Mouse (Mus musculus): ENCODE measurements around the gene Mrgprg. TPM values are rescaled to one million over a fixed set of nuclear protein-coding genes. Genes with fewer than 3 reads are reported as not detected.

The Mrgprg gene
- polyA plus RNA-seq, 1 experiment from 2014 or later: not detected

DNA sequence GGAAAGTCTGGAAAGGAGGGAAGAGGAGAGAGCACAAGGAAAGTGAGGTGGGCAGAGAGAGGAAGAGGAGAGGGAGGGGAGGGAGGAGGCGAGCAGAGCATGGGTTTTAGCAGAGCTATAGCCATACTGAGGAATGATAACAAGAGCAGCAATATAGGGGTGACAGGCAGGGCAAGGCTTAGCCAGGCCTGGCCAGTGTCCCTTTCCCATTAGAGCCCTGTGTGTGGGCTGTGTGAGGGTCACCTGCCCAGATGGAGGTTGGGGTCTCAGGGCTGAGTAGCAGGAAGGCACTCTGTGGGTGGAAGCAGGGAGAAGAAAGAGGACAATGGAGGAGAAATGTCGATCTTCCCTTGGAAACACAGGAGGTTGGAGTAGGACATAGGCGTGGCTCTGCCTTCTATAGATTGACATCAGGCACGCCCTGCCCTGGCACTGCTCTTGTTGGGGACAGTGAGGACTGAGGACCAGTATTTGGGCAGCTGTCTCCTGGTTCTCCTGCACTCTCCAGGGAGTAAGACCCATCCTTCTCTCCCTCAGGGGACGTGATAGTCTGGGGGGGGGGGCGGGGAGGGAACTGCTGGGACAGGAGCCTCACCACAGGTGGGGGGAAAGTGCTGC, 16.7 kb upstream of the Mrgprg start:
- ATAC-seq (ENCODE audit: low FRiP score) (peak; percentile 67), DNase-seq (ENCODE audit: low spot score) (peak; percentile 32)
- Histone ChIP-seq H3K4me1 (replicated peaks; ENCODE audit: control insufficient read depth, insufficient read depth, low read length) (peaks cover 21% of the 10 kb centered on the region), H3K36me3 (replicated peaks; ENCODE audit: control insufficient read depth, insufficient read depth) (no peaks in the 10 kb centered on the region), H3K4me3 (replicated peaks; ENCODE audit: low read length) (peak overlapping the region; percentile 38), H3K27ac (peak overlapping the region; percentile 20), H3K9ac (peak overlapping the region; percentile 61), H3K9me3 (ENCODE audit: control insufficient read depth, low read length) (no peaks in the 10 kb centered on the region), H3K27me3 (ENCODE audit: control insufficient read depth, insufficient read depth, low read length) (no peaks in the 10 kb centered on the region), H3K4me2 (replicated peaks) (peak overlapping the region; percentile 53)
- WGBS: 10% methylated on average over 5 of the region's 6 CpGs

DNA sequence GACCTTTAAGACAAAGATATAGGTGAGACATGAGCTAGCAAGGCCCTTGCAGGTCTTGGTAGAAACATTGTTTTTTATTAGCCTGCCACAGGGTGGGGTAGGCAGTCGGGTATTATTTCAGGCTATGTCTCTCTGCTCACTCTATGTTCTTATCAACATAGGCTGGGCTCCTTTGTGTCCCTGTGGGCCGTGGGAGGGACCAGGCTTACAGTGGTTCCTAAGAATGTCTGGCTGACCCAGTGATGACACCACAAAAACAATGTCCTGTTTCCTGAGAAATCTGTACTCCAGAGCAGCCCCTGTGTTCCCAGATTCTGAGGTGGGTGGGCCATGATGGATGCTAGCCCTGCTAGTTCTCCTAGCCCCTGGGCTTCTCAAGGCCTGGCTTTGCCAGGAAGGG, 10.6 kb upstream of the Mrgprg start:
- no peaks in the 10 kb centered on the region for H3K36me3 ChIP-seq (replicated peaks; ENCODE audit: control insufficient read depth, insufficient read depth)
- no peak overlapping the region for H3K4me3 ChIP-seq (replicated peaks; ENCODE audit: low read length)
- H3K4me2 ChIP-seq (replicated peaks): no peak overlapping the region
- no peaks in the 10 kb centered on the region for H3K4me1 ChIP-seq (replicated peaks; ENCODE audit: control insufficient read depth, insufficient read depth, low read length)
- WGBS: 78% methylated on average over 2 of the region's 2 CpGs
- no peak overlapping the region for H3K27ac ChIP-seq
- H3K9me3 ChIP-seq (ENCODE audit: control insufficient read depth, low read length): no peaks in the 10 kb centered on the region
- no peaks in the 10 kb centered on the region for H3K27me3 ChIP-seq (ENCODE audit: control insufficient read depth, insufficient read depth, low read length)
- no peak overlapping the region for H3K9ac ChIP-seq
- ATAC-seq (ENCODE audit: low FRiP score): no peak
- no peak for DNase-seq (ENCODE audit: low spot score)

DNA sequence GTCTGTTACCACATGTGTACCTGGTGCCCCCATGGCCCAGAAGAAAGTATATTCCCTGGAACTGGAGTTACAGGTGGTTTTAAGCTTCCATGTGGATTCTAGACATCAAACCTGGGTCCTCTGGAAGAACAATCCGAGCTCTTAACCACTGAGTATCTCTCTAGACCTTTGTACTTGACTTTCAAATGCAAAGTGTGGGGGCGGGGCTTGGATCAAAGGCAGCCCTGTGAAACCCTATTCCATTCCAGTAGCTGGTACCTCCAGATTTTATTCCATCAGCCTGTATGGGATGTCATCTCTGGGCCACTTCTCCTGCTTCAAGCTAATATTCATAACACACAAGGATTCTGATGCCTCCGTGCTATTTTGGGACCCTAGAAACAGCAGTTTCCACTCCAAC, 9.3 kb upstream of the Mrgprg start:
- Histone ChIP-seq H3K27ac (no peak overlapping the region), H3K4me2 (replicated peaks) (no peak overlapping the region), H3K36me3 (replicated peaks; ENCODE audit: control insufficient read depth, insufficient read depth) (no peaks in the 10 kb centered on the region), H3K4me3 (replicated peaks; ENCODE audit: low read length) (no peak overlapping the region), H3K4me1 (replicated peaks; ENCODE audit: control insufficient read depth, insufficient read depth, low read length) (no peaks in the 10 kb centered on the region), H3K9me3 (ENCODE audit: control insufficient read depth, low read length) (no peaks in the 10 kb centered on the region), H3K9ac (no peak overlapping the region), H3K27me3 (ENCODE audit: control insufficient read depth, insufficient read depth, low read length) (no peaks in the 10 kb centered on the region)
- ATAC-seq (ENCODE audit: low FRiP score): no peak
- WGBS: 32% methylated on average over 3 of the region's 3 CpGs
- no peak for DNase-seq (ENCODE audit: low spot score)

DNA sequence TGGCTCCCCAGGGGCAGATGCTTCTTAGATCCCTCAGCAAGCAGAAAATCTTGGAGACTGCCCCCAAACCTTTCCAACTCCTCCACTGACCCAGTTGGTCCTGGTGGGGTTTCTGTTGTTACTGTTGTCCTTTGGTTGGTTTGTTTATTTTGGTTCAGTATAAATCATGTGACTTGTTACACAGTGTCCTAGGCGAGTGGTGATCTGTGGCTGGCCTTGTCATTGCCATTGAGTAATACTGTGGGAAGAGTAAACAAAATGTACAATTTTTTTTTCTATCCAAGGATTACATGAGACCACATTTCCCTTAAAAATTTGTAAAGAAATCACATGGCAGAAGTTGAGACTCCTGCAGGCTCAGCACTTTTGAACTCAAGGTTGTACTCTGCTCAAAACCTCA, 2.7 kb upstream of the Mrgprg start:
- no peaks in the 10 kb centered on the region for H3K4me1 ChIP-seq (replicated peaks; ENCODE audit: control insufficient read depth, insufficient read depth, low read length)
- no peak overlapping the region for H3K27ac ChIP-seq
- WGBS: 61% methylated on average over 1 of the region's 1 CpGs
- no peak overlapping the region for H3K9ac ChIP-seq
- H3K36me3 ChIP-seq (replicated peaks; ENCODE audit: control insufficient read depth, insufficient read depth): no peaks in the 10 kb centered on the region
- H3K4me2 ChIP-seq (replicated peaks): no peak overlapping the region
- DNase-seq (ENCODE audit: low spot score) (no peak), ATAC-seq (ENCODE audit: low FRiP score) (no peak)
- H3K4me3 ChIP-seq (replicated peaks; ENCODE audit: low read length): no peak overlapping the region
- H3K27me3 ChIP-seq (ENCODE audit: control insufficient read depth, insufficient read depth, low read length): no peaks in the 10 kb centered on the region
- no peaks in the 10 kb centered on the region for H3K9me3 ChIP-seq (ENCODE audit: control insufficient read depth, low read length)

DNA sequence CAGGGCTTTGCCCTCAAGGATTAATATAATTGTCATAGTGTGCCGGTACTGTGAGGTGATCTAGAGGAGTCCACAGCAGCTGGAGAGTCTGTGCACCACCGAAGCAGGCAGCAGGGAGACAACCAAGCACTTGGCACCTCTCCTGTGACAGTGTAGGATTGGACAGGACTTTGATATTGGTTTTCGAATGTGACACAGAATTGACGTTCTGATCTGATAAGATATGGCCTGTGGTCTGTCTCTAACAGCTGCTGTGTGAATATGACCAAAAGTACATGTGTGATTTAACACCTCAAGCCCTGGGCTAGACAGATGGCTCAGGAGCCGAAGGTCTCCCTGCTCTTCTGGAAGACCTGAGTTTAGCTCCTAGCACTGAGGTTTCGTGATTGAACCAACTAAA, 1.5 kb upstream of the Mrgprg start:
- H3K27me3 ChIP-seq (ENCODE audit: control insufficient read depth, insufficient read depth, low read length): no peaks in the 10 kb centered on the region
- no peaks in the 10 kb centered on the region for H3K9me3 ChIP-seq (ENCODE audit: control insufficient read depth, low read length)
- H3K36me3 ChIP-seq (replicated peaks; ENCODE audit: control insufficient read depth, insufficient read depth): no peaks in the 10 kb centered on the region
- WGBS: 84% methylated on average over 6 of the region's 6 CpGs
- ATAC-seq (ENCODE audit: low FRiP score): no peak
- no peak for DNase-seq (ENCODE audit: low spot score)
- H3K27ac ChIP-seq: no peak overlapping the region
- H3K4me3 ChIP-seq (replicated peaks; ENCODE audit: low read length): no peak overlapping the region
- no peaks in the 10 kb centered on the region for H3K4me1 ChIP-seq (replicated peaks; ENCODE audit: control insufficient read depth, insufficient read depth, low read length)
- no peak overlapping the region for H3K4me2 ChIP-seq (replicated peaks)
- no peak overlapping the region for H3K9ac ChIP-seq

DNA sequence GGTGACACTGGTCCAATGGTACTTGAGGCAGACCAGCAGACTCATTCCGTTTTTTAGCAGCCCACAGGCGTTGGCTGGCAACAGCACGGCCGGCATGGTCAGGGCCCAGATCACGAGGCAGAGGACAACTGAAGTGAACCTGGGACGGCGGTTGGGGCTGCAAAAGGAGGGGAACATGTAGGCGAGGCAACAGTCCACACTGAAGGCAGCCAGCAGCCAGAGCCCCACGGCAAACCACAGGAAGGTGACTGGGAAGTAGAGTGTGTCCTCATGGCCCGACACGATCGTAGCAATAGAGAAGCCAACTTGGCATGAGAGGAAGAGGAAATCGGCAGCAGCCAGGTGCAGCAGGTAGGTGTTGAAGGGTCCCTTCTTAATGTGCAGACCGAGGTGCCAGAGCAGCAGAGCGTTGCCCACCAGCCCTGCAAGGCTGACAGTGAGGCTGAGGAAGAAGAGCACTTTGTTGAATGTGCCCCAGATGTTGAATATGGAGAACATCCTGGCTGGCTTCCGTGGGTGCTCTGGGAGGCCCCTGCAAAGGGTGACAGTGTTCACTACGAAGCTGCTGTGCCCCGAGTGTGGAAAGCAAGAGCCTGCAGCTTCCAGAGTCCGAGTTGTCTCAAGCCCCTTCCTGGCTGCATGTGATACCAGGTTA, 1.8 kb downstream of the Mrgprg start:
- H3K4me1 ChIP-seq (replicated peaks; ENCODE audit: control insufficient read depth, insufficient read depth, low read length): no peaks in the 10 kb centered on the region
- H3K27me3 ChIP-seq (ENCODE audit: control insufficient read depth, insufficient read depth, low read length): no peaks in the 10 kb centered on the region
- no peaks in the 10 kb centered on the region for H3K36me3 ChIP-seq (replicated peaks; ENCODE audit: control insufficient read depth, insufficient read depth)
- no peak overlapping the region for H3K4me2 ChIP-seq (replicated peaks)
- no peaks in the 10 kb centered on the region for H3K9me3 ChIP-seq (ENCODE audit: control insufficient read depth, low read length)
- no peak overlapping the region for H3K27ac ChIP-seq
- DNase-seq (ENCODE audit: low spot score) (no peak), ATAC-seq (ENCODE audit: low FRiP score) (no peak)
- 79% methylated on average over 19 of the region's 19 CpGs for WGBS
- no peak overlapping the region for H3K9ac ChIP-seq
- no peak overlapping the region for H3K4me3 ChIP-seq (replicated peaks; ENCODE audit: low read length)

DNA sequence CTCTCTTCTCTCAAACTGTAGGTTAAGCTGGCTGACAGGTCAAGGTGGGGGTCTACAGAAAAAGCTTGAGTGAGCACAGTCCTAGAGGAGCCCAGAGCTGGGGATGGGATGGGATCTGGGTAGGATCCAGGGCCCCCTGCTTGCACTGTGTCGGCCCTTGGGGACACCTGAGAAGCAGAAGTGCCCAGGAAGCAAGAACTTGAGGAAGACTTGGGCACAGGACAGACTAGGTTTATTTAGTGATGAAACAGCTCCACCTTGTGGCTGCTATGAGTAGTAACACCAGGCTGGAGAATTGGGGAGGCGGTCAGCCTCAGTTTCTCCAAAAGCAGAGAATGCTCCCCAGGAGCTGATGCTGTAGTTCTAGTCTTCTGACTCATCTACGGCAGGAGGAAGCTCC, 3.0 kb downstream of the Mrgprg start:
- Histone ChIP-seq H3K27ac (no peak overlapping the region), H3K4me3 (replicated peaks; ENCODE audit: low read length) (no peak overlapping the region), H3K27me3 (ENCODE audit: control insufficient read depth, insufficient read depth, low read length) (no peaks in the 10 kb centered on the region), H3K9me3 (ENCODE audit: control insufficient read depth, low read length) (no peaks in the 10 kb centered on the region), H3K4me2 (replicated peaks) (no peak overlapping the region), H3K9ac (no peak overlapping the region), H3K36me3 (replicated peaks; ENCODE audit: control insufficient read depth, insufficient read depth) (no peaks in the 10 kb centered on the region), H3K4me1 (replicated peaks; ENCODE audit: control insufficient read depth, insufficient read depth, low read length) (no peaks in the 10 kb centered on the region)
- DNase-seq (ENCODE audit: low spot score) (peak; percentile 69), ATAC-seq (ENCODE audit: low FRiP score) (no peak; the same call in 1 of the 2 replicates)
- 15% methylated on average over 3 of the region's 3 CpGs for WGBS

DNA sequence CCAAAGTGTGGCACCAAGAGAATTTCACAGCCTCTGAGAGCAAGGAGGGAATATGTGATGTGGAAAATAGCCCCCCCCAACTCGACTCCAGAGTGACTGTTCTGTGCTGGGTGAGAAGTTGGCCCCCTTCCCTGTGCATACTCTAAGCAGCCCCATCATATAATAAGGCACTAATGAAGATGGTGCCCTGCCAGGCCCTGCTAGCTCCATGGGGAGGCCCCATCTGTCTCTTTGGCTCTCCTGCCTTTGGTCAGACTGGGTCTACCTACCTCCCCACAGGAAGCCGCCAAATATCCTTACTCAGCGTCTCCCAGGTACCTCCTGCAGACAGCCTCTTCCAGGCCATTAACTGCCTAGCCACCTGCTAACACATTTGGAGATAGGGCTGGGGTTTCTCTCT, 7.8 kb downstream of the Mrgprg start:
- peaks cover 18% of the 10 kb centered on the region for H3K27me3 ChIP-seq (ENCODE audit: control insufficient read depth, insufficient read depth, low read length)
- no peaks in the 10 kb centered on the region for H3K9me3 ChIP-seq (ENCODE audit: control insufficient read depth, low read length)
- H3K4me3 ChIP-seq (replicated peaks; ENCODE audit: low read length): no peak overlapping the region
- ATAC-seq (ENCODE audit: low FRiP score) (no peak), DNase-seq (ENCODE audit: low spot score) (no peak)
- H3K36me3 ChIP-seq (replicated peaks; ENCODE audit: control insufficient read depth, insufficient read depth): no peaks in the 10 kb centered on the region
- 70% methylated on average over 3 of the region's 3 CpGs for WGBS
- H3K4me1 ChIP-seq (replicated peaks; ENCODE audit: control insufficient read depth, insufficient read depth, low read length): peaks cover 9% of the 10 kb centered on the region; the same call in 1 of the 2 replicates
- no peak overlapping the region for H3K4me2 ChIP-seq (replicated peaks)
- no peak overlapping the region for H3K9ac ChIP-seq
- H3K27ac ChIP-seq: no peak overlapping the region

DNA sequence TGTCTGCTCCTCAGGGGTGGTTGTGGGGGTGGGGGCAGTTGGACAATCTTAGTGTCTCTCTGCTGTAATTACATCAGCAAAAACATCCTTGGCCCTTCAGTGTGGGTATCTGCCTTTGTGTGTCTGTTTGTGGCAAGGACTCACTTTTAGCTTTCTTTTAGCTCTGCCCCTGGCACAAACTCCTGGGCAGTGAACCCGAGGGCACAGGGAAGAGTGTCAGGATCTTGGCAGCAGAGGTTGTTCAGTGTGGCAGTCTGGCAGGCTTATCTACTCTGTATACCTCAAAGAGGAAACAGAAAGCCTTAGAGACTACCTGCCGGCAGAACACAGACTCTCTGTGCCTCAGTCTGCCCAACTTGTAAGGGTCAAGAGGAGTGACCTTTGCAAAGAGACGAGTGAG, 9.1 kb downstream of the Mrgprg start:
- WGBS: 72% methylated on average over 3 of the region's 3 CpGs
- no peak for DNase-seq (ENCODE audit: low spot score)
- no peaks in the 10 kb centered on the region for H3K36me3 ChIP-seq (replicated peaks; ENCODE audit: control insufficient read depth, insufficient read depth)
- ATAC-seq (ENCODE audit: low FRiP score): no peak
- no peak overlapping the region for H3K9ac ChIP-seq
- H3K4me2 ChIP-seq (replicated peaks): no peak overlapping the region
- peaks cover 18% of the 10 kb centered on the region for H3K27me3 ChIP-seq (ENCODE audit: control insufficient read depth, insufficient read depth, low read length)
- no peak overlapping the region for H3K4me3 ChIP-seq (replicated peaks; ENCODE audit: low read length)
- H3K4me1 ChIP-seq (replicated peaks; ENCODE audit: control insufficient read depth, insufficient read depth, low read length): peaks cover 9% of the 10 kb centered on the region; the same call in 1 of the 2 replicates
- H3K9me3 ChIP-seq (ENCODE audit: control insufficient read depth, low read length): no peaks in the 10 kb centered on the region
- no peak overlapping the region for H3K27ac ChIP-seq
